Mouse (Mus musculus): Measurements from ENCODE around the gene Atp8a2. TPM values are rescaled to one million over a fixed set of nuclear protein-coding genes. Genes with fewer than 3 reads are reported as not detected.

Gene Atp8a2
- polyA plus RNA-seq, 1 experiment from 2014 or later: 4.2 TPM

DNA sequence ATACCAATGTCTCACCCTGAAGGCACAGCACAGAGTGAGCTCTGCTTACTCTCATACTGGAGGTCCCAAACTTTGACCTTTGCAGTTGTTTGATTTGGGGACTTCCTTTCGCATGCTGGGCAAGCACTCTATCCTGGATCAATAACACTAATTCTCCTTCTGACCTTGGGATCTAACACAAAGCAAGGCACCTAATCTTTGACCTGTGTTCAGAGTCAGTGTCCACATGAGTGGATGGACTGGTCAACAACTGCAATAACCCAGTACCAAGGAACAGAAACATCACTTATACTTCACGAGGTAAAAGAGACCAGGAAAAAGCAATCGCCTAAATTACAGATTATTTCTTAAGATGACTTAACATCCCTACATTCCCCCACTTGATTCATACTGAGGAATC, 136.0 kb downstream of the Atp8a2 start:
- H3K4me1 ChIP-seq (ENCODE audit: control insufficient read depth, insufficient read depth, low read length): no peaks in the 10 kb centered on the region
- H3K27ac ChIP-seq (replicated peaks; ENCODE audit: low read depth, low read length): no peak overlapping the region
- H3K9me3 ChIP-seq (replicated peaks; ENCODE audit: control insufficient read depth, low read length): no peaks in the 10 kb centered on the region
- DNase-seq (ENCODE audit: low spot score): no peak
- H3K4me3 ChIP-seq (ENCODE audit: low read depth, low read length): no peak overlapping the region
- H3K9ac ChIP-seq (replicated peaks; ENCODE audit: low read length): no peak overlapping the region
- 62% methylated on average over 3 of the region's 3 CpGs for WGBS
- H3K4me2 ChIP-seq (ENCODE audit: low read depth, low read length): no peak overlapping the region
- no peaks in the 10 kb centered on the region for H3K36me3 ChIP-seq (replicated peaks; ENCODE audit: control insufficient read depth, insufficient read depth, low read depth, low read length)
- H3K27me3 ChIP-seq (ENCODE audit: control insufficient read depth, insufficient read depth, low read length): no peaks in the 10 kb centered on the region
- ATAC-seq (replicated peaks; ENCODE audit: insufficient number of reproducible peaks, low FRiP score, low TSS enrichment, low read depth): no peak

DNA sequence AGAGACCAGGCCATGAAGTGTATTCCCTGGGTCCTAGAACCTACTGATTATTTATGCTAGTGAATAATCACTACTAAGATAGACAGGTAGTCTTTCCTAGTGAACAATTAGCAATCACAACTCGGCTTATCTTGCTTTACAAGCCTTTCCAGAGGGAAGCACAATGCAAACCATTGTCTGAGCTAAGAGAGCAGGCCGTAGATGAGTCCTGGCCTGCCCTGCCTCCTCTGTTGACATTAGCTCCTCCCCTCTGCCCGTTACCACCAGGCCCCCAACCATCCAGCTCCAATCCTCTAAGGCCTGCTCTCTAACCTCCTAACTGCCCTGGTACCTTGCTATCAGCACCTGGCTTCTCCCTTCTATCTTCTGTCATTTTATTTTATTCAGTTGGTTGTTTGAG, 138.1 kb downstream of the Atp8a2 start:
- no peak overlapping the region for H3K4me3 ChIP-seq (ENCODE audit: low read depth, low read length)
- no peak overlapping the region for H3K27ac ChIP-seq (replicated peaks; ENCODE audit: low read depth, low read length)
- no peaks in the 10 kb centered on the region for H3K4me1 ChIP-seq (ENCODE audit: control insufficient read depth, insufficient read depth, low read length)
- WGBS: 25% methylated on average over 3 of the region's 3 CpGs
- H3K9me3 ChIP-seq (replicated peaks; ENCODE audit: control insufficient read depth, low read length): no peaks in the 10 kb centered on the region
- no peak overlapping the region for H3K4me2 ChIP-seq (ENCODE audit: low read depth, low read length)
- no peaks in the 10 kb centered on the region for H3K27me3 ChIP-seq (ENCODE audit: control insufficient read depth, insufficient read depth, low read length)
- ATAC-seq (replicated peaks; ENCODE audit: insufficient number of reproducible peaks, low FRiP score, low TSS enrichment, low read depth) (no peak), DNase-seq (ENCODE audit: low spot score) (no peak)
- H3K36me3 ChIP-seq (replicated peaks; ENCODE audit: control insufficient read depth, insufficient read depth, low read depth, low read length): no peaks in the 10 kb centered on the region
- no peak overlapping the region for H3K9ac ChIP-seq (replicated peaks; ENCODE audit: low read length)

DNA sequence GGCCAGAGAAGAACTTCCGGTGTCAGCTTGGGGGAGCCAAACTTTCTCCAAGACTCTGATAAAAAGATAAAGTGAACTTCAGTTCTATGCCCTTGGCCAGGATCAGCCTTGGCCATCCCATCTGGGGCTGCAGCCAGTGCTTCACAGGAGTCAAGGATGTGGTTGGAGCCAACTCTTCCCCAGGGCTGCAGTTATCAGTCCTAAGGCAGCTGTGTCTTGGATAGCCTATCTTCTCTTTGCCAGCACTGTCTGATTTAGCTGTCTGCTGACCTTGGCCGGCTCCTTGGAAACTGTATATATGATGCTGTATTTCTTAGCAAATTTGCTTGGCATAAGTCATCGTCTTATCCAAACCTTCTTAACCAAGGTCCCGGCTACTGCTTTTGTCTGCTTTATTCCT, 141.7 kb downstream of the Atp8a2 start:
- no peak overlapping the region for H3K4me3 ChIP-seq (ENCODE audit: low read depth, low read length)
- ATAC-seq (replicated peaks; ENCODE audit: insufficient number of reproducible peaks, low FRiP score, low TSS enrichment, low read depth) (no peak), DNase-seq (ENCODE audit: low spot score) (no peak)
- no peaks in the 10 kb centered on the region for H3K36me3 ChIP-seq (replicated peaks; ENCODE audit: control insufficient read depth, insufficient read depth, low read depth, low read length)
- H3K4me2 ChIP-seq (ENCODE audit: low read depth, low read length): no peak overlapping the region
- H3K4me1 ChIP-seq (ENCODE audit: control insufficient read depth, insufficient read depth, low read length): no peaks in the 10 kb centered on the region
- WGBS: 93% methylated on average over 4 of the region's 4 CpGs
- no peak overlapping the region for H3K9ac ChIP-seq (replicated peaks; ENCODE audit: low read length)
- H3K27me3 ChIP-seq (ENCODE audit: control insufficient read depth, insufficient read depth, low read length): no peaks in the 10 kb centered on the region
- no peaks in the 10 kb centered on the region for H3K9me3 ChIP-seq (replicated peaks; ENCODE audit: control insufficient read depth, low read length)
- H3K27ac ChIP-seq (replicated peaks; ENCODE audit: low read depth, low read length): no peak overlapping the region

DNA sequence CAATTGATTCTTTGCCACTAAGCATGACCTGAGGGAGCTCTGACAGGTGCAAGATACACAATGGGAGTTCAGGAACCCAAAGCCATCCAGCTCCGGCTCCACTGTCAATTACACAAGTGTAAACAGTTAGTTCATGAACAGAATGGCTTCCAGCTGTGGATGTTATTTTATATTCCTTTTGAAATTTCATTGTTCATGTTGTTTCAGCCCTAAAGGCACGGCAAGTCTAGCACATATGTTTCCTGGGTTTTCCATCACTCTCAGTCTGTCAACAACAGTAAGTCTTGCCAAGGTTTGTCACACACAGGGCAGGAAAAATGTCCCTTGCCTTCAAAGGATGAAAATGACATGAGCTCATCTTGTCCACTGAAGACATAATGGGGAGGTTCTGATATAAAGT, 166.3 kb downstream of the Atp8a2 start:
- no peak overlapping the region for H3K27ac ChIP-seq (replicated peaks; ENCODE audit: low read depth, low read length)
- H3K9me3 ChIP-seq (replicated peaks; ENCODE audit: control insufficient read depth, low read length): no peaks in the 10 kb centered on the region
- H3K9ac ChIP-seq (replicated peaks; ENCODE audit: low read length): no peak overlapping the region
- no peak for ATAC-seq (replicated peaks; ENCODE audit: insufficient number of reproducible peaks, low FRiP score, low TSS enrichment, low read depth)
- DNase-seq (ENCODE audit: low spot score): no peak
- no peak overlapping the region for H3K4me3 ChIP-seq (ENCODE audit: low read depth, low read length)
- 50% methylated on average over 2 of the region's 2 CpGs for WGBS
- no peaks in the 10 kb centered on the region for H3K4me1 ChIP-seq (ENCODE audit: control insufficient read depth, insufficient read depth, low read length)
- no peak overlapping the region for H3K4me2 ChIP-seq (ENCODE audit: low read depth, low read length)
- no peaks in the 10 kb centered on the region for H3K27me3 ChIP-seq (ENCODE audit: control insufficient read depth, insufficient read depth, low read length)
- no peaks in the 10 kb centered on the region for H3K36me3 ChIP-seq (replicated peaks; ENCODE audit: control insufficient read depth, insufficient read depth, low read depth, low read length)

GRCm38 (mm10) chr14:60027139-60027538, 169.8 kb downstream of the Atp8a2 start:
- no peak overlapping the region for H3K4me3 ChIP-seq (ENCODE audit: low read depth, low read length)
- no peaks in the 10 kb centered on the region for H3K36me3 ChIP-seq (replicated peaks; ENCODE audit: control insufficient read depth, insufficient read depth, low read depth, low read length)
- H3K27ac ChIP-seq (replicated peaks; ENCODE audit: low read depth, low read length): no peak overlapping the region
- WGBS: 58% methylated on average over 1 of the region's 1 CpGs
- no peaks in the 10 kb centered on the region for H3K4me1 ChIP-seq (ENCODE audit: control insufficient read depth, insufficient read depth, low read length)
- no peak overlapping the region for H3K9ac ChIP-seq (replicated peaks; ENCODE audit: low read length)
- DNase-seq (ENCODE audit: low spot score): no peak
- no peak overlapping the region for H3K4me2 ChIP-seq (ENCODE audit: low read depth, low read length)
- ATAC-seq (replicated peaks; ENCODE audit: insufficient number of reproducible peaks, low FRiP score, low TSS enrichment, low read depth): no peak
- no peaks in the 10 kb centered on the region for H3K9me3 ChIP-seq (replicated peaks; ENCODE audit: control insufficient read depth, low read length)
- no peaks in the 10 kb centered on the region for H3K27me3 ChIP-seq (ENCODE audit: control insufficient read depth, insufficient read depth, low read length)

DNA sequence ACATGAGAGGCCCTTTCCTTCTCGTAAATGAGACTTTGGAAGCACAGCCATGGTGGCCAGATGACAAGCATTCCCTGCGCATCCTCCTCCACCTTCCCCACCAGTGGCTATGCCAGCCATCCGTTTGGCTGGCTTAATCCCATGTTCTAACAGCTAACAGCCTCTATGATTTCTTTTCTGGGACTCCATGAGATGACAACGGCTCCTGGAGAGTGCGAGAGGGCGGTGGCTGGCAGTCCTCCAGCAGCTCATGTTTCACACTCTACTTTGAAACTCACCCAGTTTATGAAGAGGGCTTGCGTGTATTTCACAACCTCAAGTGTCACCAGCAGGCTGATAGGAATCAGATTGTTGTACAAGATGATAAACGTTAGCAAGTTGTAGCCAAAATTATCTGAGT, 170.3 kb downstream of the Atp8a2 start:
- DNase-seq (ENCODE audit: low spot score) (no peak), ATAC-seq (replicated peaks; ENCODE audit: insufficient number of reproducible peaks, low FRiP score, low TSS enrichment, low read depth) (no peak)
- H3K27me3 ChIP-seq (ENCODE audit: control insufficient read depth, insufficient read depth, low read length): no peaks in the 10 kb centered on the region
- H3K4me1 ChIP-seq (ENCODE audit: control insufficient read depth, insufficient read depth, low read length): no peaks in the 10 kb centered on the region
- no peak overlapping the region for H3K9ac ChIP-seq (replicated peaks; ENCODE audit: low read length)
- H3K4me3 ChIP-seq (ENCODE audit: low read depth, low read length): no peak overlapping the region
- 61% methylated on average over 8 of the region's 8 CpGs for WGBS
- H3K27ac ChIP-seq (replicated peaks; ENCODE audit: low read depth, low read length): no peak overlapping the region
- no peaks in the 10 kb centered on the region for H3K36me3 ChIP-seq (replicated peaks; ENCODE audit: control insufficient read depth, insufficient read depth, low read depth, low read length)
- H3K9me3 ChIP-seq (replicated peaks; ENCODE audit: control insufficient read depth, low read length): no peaks in the 10 kb centered on the region
- H3K4me2 ChIP-seq (ENCODE audit: low read depth, low read length): no peak overlapping the region

GRCm38 (mm10) chr14:60015891-60016290, 181.1 kb downstream of the Atp8a2 start:
- H3K9ac ChIP-seq (replicated peaks; ENCODE audit: low read length): no peak overlapping the region
- WGBS: 33% methylated on average over 4 of the region's 4 CpGs
- H3K4me3 ChIP-seq (ENCODE audit: low read depth, low read length): no peak overlapping the region
- no peak overlapping the region for H3K27ac ChIP-seq (replicated peaks; ENCODE audit: low read depth, low read length)
- DNase-seq (ENCODE audit: low spot score): peak; percentile 86
- no peaks in the 10 kb centered on the region for H3K27me3 ChIP-seq (ENCODE audit: control insufficient read depth, insufficient read depth, low read length)
- H3K9me3 ChIP-seq (replicated peaks; ENCODE audit: control insufficient read depth, low read length): no peaks in the 10 kb centered on the region
- no peaks in the 10 kb centered on the region for H3K36me3 ChIP-seq (replicated peaks; ENCODE audit: control insufficient read depth, insufficient read depth, low read depth, low read length)
- peak; percentile 90 for ATAC-seq (replicated peaks; ENCODE audit: insufficient number of reproducible peaks, low FRiP score, low TSS enrichment, low read depth)
- no peak overlapping the region for H3K4me2 ChIP-seq (ENCODE audit: low read depth, low read length)
- no peaks in the 10 kb centered on the region for H3K4me1 ChIP-seq (ENCODE audit: control insufficient read depth, insufficient read depth, low read length)

GRCm38 (mm10) chr14:60001801-60002200, 195.2 kb downstream of the Atp8a2 start:
- no peaks in the 10 kb centered on the region; the same call in 1 of the 2 replicates for H3K9me3 ChIP-seq (replicated peaks; ENCODE audit: control insufficient read depth, low read length)
- no peak overlapping the region for H3K4me2 ChIP-seq (ENCODE audit: low read depth, low read length)
- no peak overlapping the region for H3K9ac ChIP-seq (replicated peaks; ENCODE audit: low read length)
- 86% methylated on average over 1 of the region's 1 CpGs for WGBS
- no peaks in the 10 kb centered on the region for H3K4me1 ChIP-seq (ENCODE audit: control insufficient read depth, insufficient read depth, low read length)
- H3K36me3 ChIP-seq (replicated peaks; ENCODE audit: control insufficient read depth, insufficient read depth, low read depth, low read length): no peaks in the 10 kb centered on the region
- DNase-seq (ENCODE audit: low spot score): no peak
- no peak overlapping the region for H3K27ac ChIP-seq (replicated peaks; ENCODE audit: low read depth, low read length)
- H3K4me3 ChIP-seq (ENCODE audit: low read depth, low read length): no peak overlapping the region
- H3K27me3 ChIP-seq (ENCODE audit: control insufficient read depth, insufficient read depth, low read length): no peaks in the 10 kb centered on the region
- no peak for ATAC-seq (replicated peaks; ENCODE audit: insufficient number of reproducible peaks, low FRiP score, low TSS enrichment, low read depth)
